Mouse (Mus musculus) olfactory bulb, adult 2 months (tissue): ENCODE measurements at regions not wholly inside any gene's neighbourhood (a gene's known extent, or its start where the extent isn't known, plus 50 kb on each side); places are given as distances from the start of the nearest gene placed in this dataset.

ENCODE experiments used
- CTCF ChIP-seq: fragments of 200-500 bp; IDR thresholded peaks from 2 replicates; pipeline ENCODE4 v1.5.1; 2012; ENCODE audit warnings: low read depth, mild to moderate bottlenecking, low read length, moderate library complexity; ENCODE audit not compliant: insufficient read depth
- POLR2A ChIP-seq: fragments of 200-500 bp; IDR thresholded peaks from 2 replicates; pipeline ENCODE4 v1.6.1; 2012; ENCODE audit warnings: mild to moderate bottlenecking, low read depth, low read length, moderate library complexity; ENCODE audit not compliant: insufficient read depth

DNA sequence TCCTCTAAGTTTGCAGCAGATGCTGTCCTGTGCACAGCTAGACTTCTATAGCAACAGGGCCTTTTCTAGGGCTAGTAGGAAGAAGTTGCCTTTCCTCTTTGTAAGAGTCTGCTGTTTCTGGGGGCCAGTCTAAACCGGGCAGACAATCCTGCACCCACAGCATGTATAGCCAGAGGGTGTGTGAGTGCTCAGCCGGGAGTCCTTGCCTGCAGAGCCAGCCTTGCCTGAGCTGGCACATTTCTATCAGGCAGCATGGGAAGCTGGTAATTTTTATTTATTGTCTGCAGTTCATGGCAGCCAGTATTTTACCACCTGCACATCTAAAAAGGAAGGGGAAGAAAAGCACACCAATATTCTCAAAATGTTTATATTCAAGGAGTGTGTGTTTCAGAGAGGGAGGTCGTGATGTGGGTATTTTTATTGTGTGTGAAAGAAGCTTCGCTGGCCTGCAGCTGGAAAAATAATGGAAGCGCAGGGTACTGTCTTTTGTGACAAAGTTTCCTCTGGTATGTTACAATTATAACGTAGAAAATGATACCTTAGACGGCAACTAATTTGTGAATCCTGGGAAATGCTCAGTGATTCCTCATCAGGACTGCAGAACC, 940.5 kb downstream of the 5730522E02Rik start:
- TF ChIP-seq CTCF (no peak), POLR2A (no peak)
